Mouse (Mus musculus): ENCODE data around the gene Ugt8a.

Ugt8a gene

GRCm38 (mm10) chr3:125869873-125870272 lies 68.5 kb downstream of the Ugt8a start:
- no peak for DNase-seq (ENCODE audit: low read depth, low spot score)

- no peak for DNase-seq (ENCODE audit: low read depth, low spot score)
Observed at GRCm38 (mm10) chr3:125861601-125862000, 76.8 kb downstream of the Ugt8a start.

- DNase-seq (ENCODE audit: low read depth, low spot score), result peak; percentile 27
Observed at GRCm38 (mm10) chr3:125849163-125849872, 89.1 kb downstream of the Ugt8a start.

GRCm38 (mm10) chr3:125828051-125828450 lies 110.4 kb downstream of the Ugt8a start:
- DNase-seq (ENCODE audit: low read depth, low spot score), result no peak

- no peak for DNase-seq (ENCODE audit: low read depth, low spot score)
Observed at GRCm38 (mm10) chr3:125827256-125827655, 111.2 kb downstream of the Ugt8a start.

- DNase-seq (ENCODE audit: low read depth, low spot score), result no peak
Observed at GRCm38 (mm10) chr3:125819741-125820140, 118.7 kb downstream of the Ugt8a start.
